Mouse (Mus musculus) spleen, adult 2 months (tissue): Measurements from ENCODE around the gene Cdkn2d. TPM values are rescaled to one million over a fixed set of nuclear protein-coding genes. Genes with fewer than 3 reads are reported as not detected.

Experiments
- DNase-seq, 2 experiments: peaks; one replicate each; pipeline versions ENCODE4 v3.0.0 to v3.0.0-alpha.2; 2012 to 2021; ENCODE audit warnings: low spot score in 2 of 2, low read depth in 1 of 2
- H3K27ac ChIP-seq: fragments of 200-500 bp; 2 replicates; pipeline ENCODE4 v1.5.1; 2012; ENCODE audit warnings: low read length, inconsistent platforms; ENCODE audit not compliant: insufficient read depth
- H3K27me3 ChIP-seq: fragments of 200-500 bp; 2 replicates; pipeline ENCODE4 v1.6.1; 2012; ENCODE audit warnings: mild to moderate bottlenecking, moderate library complexity, low read length, inconsistent platforms; ENCODE audit not compliant: control insufficient read depth, insufficient read depth
- H3K36me3 ChIP-seq: fragments of 200-500 bp; 2 replicates; pipeline ENCODE4 v1.6.1; 2012; ENCODE audit warnings: mild to moderate bottlenecking, low read length, inconsistent platforms; ENCODE audit not compliant: control insufficient read depth, insufficient read depth
- H3K4me1 ChIP-seq: fragments of 200-500 bp; 2 replicates; pipeline ENCODE4 v1.6.1; 2011; ENCODE audit warnings: inconsistent platforms; ENCODE audit not compliant: control insufficient read depth, insufficient read depth, insufficient read length
- H3K4me3 ChIP-seq: fragments of 200-500 bp; 2 replicates; pipeline ENCODE4 v1.5.1; 2011; ENCODE audit warnings: mild to moderate bottlenecking, inconsistent platforms; ENCODE audit not compliant: insufficient read depth, insufficient read length; ENCODE audit errors: extremely low read depth
- CTCF ChIP-seq: fragments of 200-500 bp; IDR thresholded peaks from 2 replicates; pipeline ENCODE4 v1.5.1; 2011; ENCODE audit warnings: mild to moderate bottlenecking, inconsistent platforms; ENCODE audit not compliant: insufficient read depth, insufficient read length, insufficient replicate concordance; ENCODE audit errors: extremely low read depth
- POLR2A ChIP-seq: fragments of 200-500 bp; IDR thresholded peaks from 2 replicates; pipeline ENCODE4 v1.6.1; 2011; ENCODE audit warnings: low read depth, low read length, inconsistent platforms
- WGBS: fragments of 180-500 bp; shearing (Covaris S2); methylation state at CpG from one replicate; pipeline ENCODE4 v1.1.7; 2018; 5-methylcytosine and 5-hydroxymethylcytosine counted together
- polyA plus RNA-seq: library from polyadenylated mRNA; depleted of rRNA; stranded (reverse); fragments of >200 nt; gene quantifications from 2 replicates; pipeline ENCODE4 v1.2.3, GENCODE M21; 2012; rRNA removed

Cdkn2d gene
- polyA plus RNA-seq, 1 experiment: 87.4 TPM

GRCm38 (mm10) chr9:21238733-21239464 is 52.3 kb downstream of the Cdkn2d start, which contains the start of gene Keap1:
TSS of gene Keap1 (minus strand) at chr9:21239361.
- peaks cover 15% of the 10 kb centered on the region for H3K4me1 ChIP-seq
- peaks cover 1% of the 10 kb centered on the region; the same call in 1 of the 2 replicates for H3K27me3 ChIP-seq
- TF ChIP-seq CTCF (no peak), POLR2A (peak; percentile 33)
- peak within 1 kb of the TSS; percentile 95 for H3K27ac ChIP-seq
- H3K36me3 ChIP-seq: peaks cover under 1% of the 10 kb centered on the region; the same call in 1 of the 2 replicates
- WGBS: under 1% methylated on average over 87 of the region's 90 CpGs
- peak in 1 of 2 experiments; percentile 78 for DNase-seq
- H3K4me3 ChIP-seq: peak within 1 kb of the TSS; percentile 82

Other genes starting within 250 kb of the Cdkn2d start
- 0.28 and 0.65 TPM in 2 replicates for gene Zglp1, start 224.3 kb downstream of the Cdkn2d start, polyA plus RNA-seq
- gene Gm49373, start 218.3 kb downstream of the Cdkn2d start, polyA plus RNA-seq: 0.19 and 0.32 TPM in 2 replicates
- gene Fdx1l, start 217.8 kb downstream of the Cdkn2d start, polyA plus RNA-seq: 38.3 and 59.5 TPM in 2 replicates
- 5.2 and 18.8 TPM in 2 replicates for gene Gm38431, start 199.4 kb downstream of the Cdkn2d start, polyA plus RNA-seq
- gene Raver1, start 199.4 kb downstream of the Cdkn2d start, polyA plus RNA-seq: 77.9 and 93.1 TPM in 2 replicates
- gene Tyk2, start 160.2 kb downstream of the Cdkn2d start, polyA plus RNA-seq: 46.1 and 52.2 TPM in 2 replicates
- 39.5 and 44.7 TPM in 2 replicates for gene Cdc37, start 141.4 kb downstream of the Cdkn2d start, polyA plus RNA-seq
- 12.4 and 13.1 TPM in 2 replicates for gene Pde4a, start 125.7 kb downstream of the Cdkn2d start, polyA plus RNA-seq
- gene Keap1, start 52.0 kb downstream of the Cdkn2d start, polyA plus RNA-seq: 55.4 and 78.4 TPM in 2 replicates
- gene S1pr5, start 43.0 kb downstream of the Cdkn2d start, polyA plus RNA-seq: 12.2 and 21.3 TPM in 2 replicates
- gene Atg4d, start 26.1 kb downstream of the Cdkn2d start, polyA plus RNA-seq: 44.8 and 48.4 TPM in 2 replicates
- gene Kri1, start 3.4 kb downstream of the Cdkn2d start, polyA plus RNA-seq: 40.8 and 43.1 TPM in 2 replicates
- gene Ap1m2, start 20.9 kb upstream of the Cdkn2d start, polyA plus RNA-seq: 2.0 and 2.5 TPM in 2 replicates
- 166 and 184 TPM in 2 replicates for gene Slc44a2, start 29.3 kb upstream of the Cdkn2d start, polyA plus RNA-seq
- gene Ilf3, start 76.5 kb upstream of the Cdkn2d start, polyA plus RNA-seq: 54.2 and 59.6 TPM in 2 replicates
- 38.7 and 63.6 TPM in 2 replicates for gene Qtrt1, start 120.4 kb upstream of the Cdkn2d start, polyA plus RNA-seq
- 223 and 245 TPM in 2 replicates for gene Dnm2, start 133.5 kb upstream of the Cdkn2d start, polyA plus RNA-seq
- gene Tmed1, start 218.8 kb upstream of the Cdkn2d start, polyA plus RNA-seq: 10.5 and 13.5 TPM in 2 replicates
- gene AB124611, start 234.8 kb upstream of the Cdkn2d start, polyA plus RNA-seq: 69.1 and 79.0 TPM in 2 replicates